Mouse (Mus musculus) urinary bladder, adult 2 months (tissue): ENCODE data around the gene Nfia. TPM values are rescaled to one million over a fixed set of nuclear protein-coding genes. Genes with fewer than 3 reads are reported as not detected.

Experiments used
- DNase-seq: peaks from one replicate; pipeline ENCODE4 v3.0.0; 2022; ENCODE audit warnings: low spot score
- polyA plus RNA-seq: library from polyadenylated mRNA; depleted of rRNA; stranded (reverse); fragments of >200 nt; gene quantifications from 2 replicates; pipeline ENCODE4 v1.2.3, GENCODE M21; 2012; rRNA removed

Gene Nfia
- 19.6 and 36.7 TPM in 2 replicates for polyA plus RNA-seq

GRCm38 (mm10) chr4:97772641-97773040, at the start of gene Nfia:
Gene Nfia, plus strand, starts transcription at chr4:97772734.
- no peak for DNase-seq

- DNase-seq, result no peak
Observed at GRCm38 (mm10) chr4:97723374-97723773, 49.2 kb upstream of the Nfia start.

GRCm38 (mm10) chr4:97728520-97728919, 44.0 kb upstream of the Nfia start:
- DNase-seq, result no peak

GRCm38 (mm10) chr4:97729999-97730398, 42.5 kb upstream of the Nfia start:
- DNase-seq, result no peak

- no peak for DNase-seq
Observed at GRCm38 (mm10) chr4:97730416-97730815, 42.1 kb upstream of the Nfia start.

GRCm38 (mm10) chr4:97733392-97733791, 39.1 kb upstream of the Nfia start:
- DNase-seq, result no peak

- no peak for DNase-seq
Observed at GRCm38 (mm10) chr4:97743932-97744331, 28.6 kb upstream of the Nfia start.

- peak; percentile 53 for DNase-seq
Observed at GRCm38 (mm10) chr4:97745296-97746105, 27.0 kb upstream of the Nfia start.

- no peak for DNase-seq
Observed at GRCm38 (mm10) chr4:97746106-97746900, 26.2 kb upstream of the Nfia start.

GRCm38 (mm10) chr4:97750401-97750800, 22.1 kb upstream of the Nfia start:
- DNase-seq, result no peak

- DNase-seq, result peak; percentile 77
Observed at GRCm38 (mm10) chr4:97751030-97751482, 21.5 kb upstream of the Nfia start.

- peak; percentile 49 for DNase-seq
Observed at GRCm38 (mm10) chr4:97751483-97752251, 20.9 kb upstream of the Nfia start.

GRCm38 (mm10) chr4:97752276-97753010, 20.1 kb upstream of the Nfia start:
- no peak for DNase-seq

GRCm38 (mm10) chr4:97753521-97753920, 19.0 kb upstream of the Nfia start:
- DNase-seq, result no peak

- peak; percentile 26 for DNase-seq
Observed at GRCm38 (mm10) chr4:97754241-97754640, 18.3 kb upstream of the Nfia start.

- peak; percentile 69 for DNase-seq
Observed at GRCm38 (mm10) chr4:97757207-97757977, 15.1 kb upstream of the Nfia start.

GRCm38 (mm10) chr4:97757978-97758461, 14.5 kb upstream of the Nfia start:
- peak; percentile 33 for DNase-seq

- no peak for DNase-seq
Observed at GRCm38 (mm10) chr4:97758661-97759060, 13.9 kb upstream of the Nfia start.

- DNase-seq, result no peak
Observed at GRCm38 (mm10) chr4:97764616-97765015, 7.9 kb upstream of the Nfia start.

GRCm38 (mm10) chr4:97765341-97766020, 7.1 kb upstream of the Nfia start:
- DNase-seq, result no peak
